In the genomic region with DNA sequence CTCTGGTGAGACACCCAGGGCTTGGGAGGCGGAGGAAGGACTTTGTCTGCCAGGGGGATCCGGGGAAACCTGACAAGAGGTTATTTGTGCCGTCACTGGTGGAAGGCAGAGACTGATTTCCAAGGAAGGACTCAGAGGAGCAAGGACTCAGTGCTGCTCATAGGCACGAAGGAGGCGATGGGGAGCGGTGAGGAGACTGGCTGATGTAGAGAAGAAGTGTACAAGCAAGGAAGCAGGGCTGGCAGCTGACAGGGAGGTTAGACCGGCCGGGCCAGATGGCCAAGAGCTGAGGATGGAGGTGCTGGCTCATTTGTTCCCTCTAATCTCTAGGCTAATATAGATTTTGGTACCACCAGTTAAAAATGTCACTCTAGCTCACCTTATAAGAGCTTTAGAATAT, we compare ENCODE assay signal across 14 mouse cellular contexts.
DNase-seq lines count a peak whose midpoint lies in the region; ATAC-seq lines count a peak whose summit lies in the region.
"Had no signal": no experiment of that assay in that cellular context is flagged by ENCODE, and none has a peak within 500 bp of the region (broad histone marks: within the 10 kb centered on the region; RNA-seq: fewer than 3 reads in every experiment).

No protein-coding gene starts in this region.

- ATAC-seq in cerebellum, adult (ENCODE audit: insufficient number of reproducible peaks, low FRiP score, low TSS enrichment): peak; percentile 86
- ATAC-seq: forebrain, embryonic 16.5 days had no signal

- DNase-seq in cerebellum, postnatal 4 days (ENCODE audit: low spot score in 2 of 2): no peak
- peak; percentile 16 for DNase-seq in left cerebral cortex, postnatal 4 days
- DNase-seq in left cerebral cortex, postnatal 36 days (ENCODE audit: low spot score in 2 of 2): no peak
- peak; percentile 60 to 72 for DNase-seq in cerebellum, postnatal 25 days
- DNase-seq in MN1 (ENCODE audit: low spot score): no peak
- DNase-seq in heart, adult 11 months: no peak
- DNase-seq in retina, postnatal 1 day: no peak
- DNase-seq: adrenal gland, postnatal 10 days; kidney, adult 9 months; kidney, postnatal 36 days; lung, adult 2 months; lung, postnatal 4 days had no signal

- intact Hi-C loops in left cerebral cortex, postnatal 4 days (cut with DNase I): no loop called here
- intact Hi-C loops in left cerebral cortex, postnatal 36 days (cut with DNase I): no loop called here

Comparison
In these comparisons a context has a peak if more than half of its experiments do, and no peak if none do; other contexts are left out.
1. DNase-seq: peak in left cerebral cortex, postnatal 4 days (single experiment) and cerebellum, postnatal 25 days (2 of 2); none in cerebellum, postnatal 4 days (0 of 2), left cerebral cortex, postnatal 36 days (0 of 2), MN1 (single experiment), heart, adult 11 months (single experiment) and retina, postnatal 1 day (single experiment).